Mouse (Mus musculus): ENCODE results near the gene Rack1. TPM values are rescaled to one million over a fixed set of nuclear protein-coding genes. Genes with fewer than 3 reads are reported as not detected.
A peak's percentile ranks its signal among the peaks of the same experiment; 100 is the strongest.
"Not testable (repeated sequence)": the region's sequence is repeated elsewhere in the genome, so short reads cannot be mapped to it uniquely, and the experiment has no call there.

The Rack1 gene
- polyA plus RNA-seq, 1 experiment from 2014 or later: 864 TPM

- Histone ChIP-seq H3K9ac (ENCODE audit: low read length) (no peak overlapping the region), H3K4me1 (ENCODE audit: control insufficient read depth, insufficient read depth, low read length) (no peaks in the 10 kb centered on the region), H3K9me3 (ENCODE audit: control insufficient read depth, low read length) (no peaks in the 10 kb centered on the region), H3K36me3 (ENCODE audit: control insufficient read depth, insufficient read depth, low read length) (no peaks in the 10 kb centered on the region), H3K4me3 (ENCODE audit: low read depth, low read length) (no peak overlapping the region), H3K27ac (replicated peaks; ENCODE audit: low read depth, low read length) (no peak overlapping the region), H3K27me3 (ENCODE audit: control insufficient read depth, insufficient read depth, low read length) (no peaks in the 10 kb centered on the region), H3K4me2 (ENCODE audit: low read depth, severe bottlenecking) (peak overlapping the region; percentile 35)
- 18% methylated on average over 20 of the region's 20 CpGs for WGBS
- ATAC-seq (ENCODE audit: insufficient number of reproducible peaks, low FRiP score, low TSS enrichment, low read depth) (no peak; the same call in 1 of the 2 replicates), DNase-seq (ENCODE audit: low spot score) (peak; percentile 88)
Observed at GRCm38 (mm10) chr11:48789973-48790823, 9.9 kb upstream of the Rack1 start.

- H3K4me2 ChIP-seq (ENCODE audit: low read depth, severe bottlenecking): no peak overlapping the region
- 61% methylated on average over 8 of the region's 8 CpGs for WGBS
- no peaks in the 10 kb centered on the region for H3K4me1 ChIP-seq (ENCODE audit: control insufficient read depth, insufficient read depth, low read length)
- no peak for ATAC-seq (ENCODE audit: insufficient number of reproducible peaks, low FRiP score, low TSS enrichment, low read depth)
- H3K9ac ChIP-seq (ENCODE audit: low read length): no peak overlapping the region
- no peaks in the 10 kb centered on the region for H3K36me3 ChIP-seq (ENCODE audit: control insufficient read depth, insufficient read depth, low read length)
- no peaks in the 10 kb centered on the region for H3K27me3 ChIP-seq (ENCODE audit: control insufficient read depth, insufficient read depth, low read length)
- H3K4me3 ChIP-seq (ENCODE audit: low read depth, low read length): no peak overlapping the region
- H3K27ac ChIP-seq (replicated peaks; ENCODE audit: low read depth, low read length): no peak overlapping the region
- no peak for DNase-seq (ENCODE audit: low spot score)
- no peaks in the 10 kb centered on the region for H3K9me3 ChIP-seq (ENCODE audit: control insufficient read depth, low read length)
Observed at GRCm38 (mm10) chr11:48790946-48791345, 9.2 kb upstream of the Rack1 start.

- not testable (repeated sequence) for H3K4me1 ChIP-seq (ENCODE audit: control insufficient read depth, insufficient read depth, low read length); H3K36me3 ChIP-seq (ENCODE audit: control insufficient read depth, insufficient read depth, low read length); H3K9ac ChIP-seq (ENCODE audit: low read length); DNase-seq (ENCODE audit: low spot score); H3K27ac ChIP-seq (replicated peaks; ENCODE audit: low read depth, low read length); H3K27me3 ChIP-seq (ENCODE audit: control insufficient read depth, insufficient read depth, low read length); H3K4me2 ChIP-seq (ENCODE audit: low read depth, severe bottlenecking); ATAC-seq (ENCODE audit: insufficient number of reproducible peaks, low FRiP score, low TSS enrichment, low read depth); H3K9me3 ChIP-seq (ENCODE audit: control insufficient read depth, low read length); H3K4me3 ChIP-seq (ENCODE audit: low read depth, low read length)
- WGBS: 90% methylated on average over 9 of the region's 9 CpGs
Observed at GRCm38 (mm10) chr11:48791894-48792293, 8.2 kb upstream of the Rack1 start.

GRCm38 (mm10) chr11:48793184-48793583, 6.9 kb upstream of the Rack1 start:
- DNase-seq (ENCODE audit: low spot score) (no peak), ATAC-seq (ENCODE audit: insufficient number of reproducible peaks, low FRiP score, low TSS enrichment, low read depth) (no peak)
- WGBS: 97% methylated on average over 3 of the region's 3 CpGs
- Histone ChIP-seq H3K4me3 (ENCODE audit: low read depth, low read length) (no peak overlapping the region), H3K27me3 (ENCODE audit: control insufficient read depth, insufficient read depth, low read length) (no peaks in the 10 kb centered on the region), H3K4me2 (ENCODE audit: low read depth, severe bottlenecking) (no peak overlapping the region), H3K9me3 (ENCODE audit: control insufficient read depth, low read length) (no peaks in the 10 kb centered on the region), H3K4me1 (ENCODE audit: control insufficient read depth, insufficient read depth, low read length) (no peaks in the 10 kb centered on the region), H3K9ac (ENCODE audit: low read length) (no peak overlapping the region), H3K27ac (replicated peaks; ENCODE audit: low read depth, low read length) (no peak overlapping the region), H3K36me3 (ENCODE audit: control insufficient read depth, insufficient read depth, low read length) (no peaks in the 10 kb centered on the region)

GRCm38 (mm10) chr11:48795221-48795620, 4.9 kb upstream of the Rack1 start:
- H3K36me3 ChIP-seq (ENCODE audit: control insufficient read depth, insufficient read depth, low read length): no peaks in the 10 kb centered on the region
- no peak overlapping the region for H3K4me2 ChIP-seq (ENCODE audit: low read depth, severe bottlenecking)
- no peak for ATAC-seq (ENCODE audit: insufficient number of reproducible peaks, low FRiP score, low TSS enrichment, low read depth)
- 94% methylated on average over 7 of the region's 7 CpGs for WGBS
- H3K4me3 ChIP-seq (ENCODE audit: low read depth, low read length): no peak overlapping the region
- no peaks in the 10 kb centered on the region for H3K4me1 ChIP-seq (ENCODE audit: control insufficient read depth, insufficient read depth, low read length)
- H3K27ac ChIP-seq (replicated peaks; ENCODE audit: low read depth, low read length): no peak overlapping the region
- no peaks in the 10 kb centered on the region for H3K27me3 ChIP-seq (ENCODE audit: control insufficient read depth, insufficient read depth, low read length)
- DNase-seq (ENCODE audit: low spot score): no peak
- no peaks in the 10 kb centered on the region for H3K9me3 ChIP-seq (ENCODE audit: control insufficient read depth, low read length)
- H3K9ac ChIP-seq (ENCODE audit: low read length): no peak overlapping the region

- ATAC-seq (ENCODE audit: insufficient number of reproducible peaks, low FRiP score, low TSS enrichment, low read depth): no peak
- H3K4me2 ChIP-seq (ENCODE audit: low read depth, severe bottlenecking): no peak overlapping the region
- WGBS: 79% methylated on average over 4 of the region's 4 CpGs
- no peaks in the 10 kb centered on the region for H3K36me3 ChIP-seq (ENCODE audit: control insufficient read depth, insufficient read depth, low read length)
- H3K9ac ChIP-seq (ENCODE audit: low read length): no peak overlapping the region
- no peaks in the 10 kb centered on the region for H3K4me1 ChIP-seq (ENCODE audit: control insufficient read depth, insufficient read depth, low read length)
- no peaks in the 10 kb centered on the region for H3K9me3 ChIP-seq (ENCODE audit: control insufficient read depth, low read length)
- no peaks in the 10 kb centered on the region for H3K27me3 ChIP-seq (ENCODE audit: control insufficient read depth, insufficient read depth, low read length)
- no peak overlapping the region for H3K27ac ChIP-seq (replicated peaks; ENCODE audit: low read depth, low read length)
- DNase-seq (ENCODE audit: low spot score): no peak
- no peak overlapping the region for H3K4me3 ChIP-seq (ENCODE audit: low read depth, low read length)
Observed at GRCm38 (mm10) chr11:48796290-48796689, 3.8 kb upstream of the Rack1 start.

GRCm38 (mm10) chr11:48797287-48797686, 2.8 kb upstream of the Rack1 start:
- Histone ChIP-seq H3K27ac (replicated peaks; ENCODE audit: low read depth, low read length) (no peak overlapping the region), H3K27me3 (ENCODE audit: control insufficient read depth, insufficient read depth, low read length) (no peaks in the 10 kb centered on the region), H3K4me1 (ENCODE audit: control insufficient read depth, insufficient read depth, low read length) (peaks cover 9% of the 10 kb centered on the region), H3K9me3 (ENCODE audit: control insufficient read depth, low read length) (no peaks in the 10 kb centered on the region), H3K36me3 (ENCODE audit: control insufficient read depth, insufficient read depth, low read length) (peaks cover 6% of the 10 kb centered on the region), H3K4me2 (ENCODE audit: low read depth, severe bottlenecking) (no peak overlapping the region), H3K9ac (ENCODE audit: low read length) (no peak overlapping the region), H3K4me3 (ENCODE audit: low read depth, low read length) (no peak overlapping the region)
- no peak for DNase-seq (ENCODE audit: low spot score)
- ATAC-seq (ENCODE audit: insufficient number of reproducible peaks, low FRiP score, low TSS enrichment, low read depth): no peak
- WGBS: 85% methylated on average over 5 of the region's 5 CpGs

GRCm38 (mm10) chr11:48798308-48798707, 1.8 kb upstream of the Rack1 start:
- Histone ChIP-seq H3K4me1 (ENCODE audit: control insufficient read depth, insufficient read depth, low read length) (peaks cover 12% of the 10 kb centered on the region), H3K9ac (ENCODE audit: low read length) (no peak overlapping the region), H3K27ac (replicated peaks; ENCODE audit: low read depth, low read length) (no peak overlapping the region), H3K36me3 (ENCODE audit: control insufficient read depth, insufficient read depth, low read length) (peaks cover 11% of the 10 kb centered on the region), H3K4me3 (ENCODE audit: low read depth, low read length) (no peak overlapping the region), H3K27me3 (ENCODE audit: control insufficient read depth, insufficient read depth, low read length) (no peaks in the 10 kb centered on the region), H3K4me2 (ENCODE audit: low read depth, severe bottlenecking) (no peak overlapping the region), H3K9me3 (ENCODE audit: control insufficient read depth, low read length) (no peaks in the 10 kb centered on the region)
- no peak for DNase-seq (ENCODE audit: low spot score)
- 90% methylated on average over 7 of the region's 7 CpGs for WGBS
- ATAC-seq (ENCODE audit: insufficient number of reproducible peaks, low FRiP score, low TSS enrichment, low read depth): no peak
